Mouse (Mus musculus): Measurements from ENCODE around the gene Lyrm7.

- TF ChIP-seq CTCF (conservative IDR thresholded peaks at IDR 0.05; ENCODE audit: low read length) (no peak), POU5F1 (IDR thresholded peaks at IDR 0.05; ENCODE audit: borderline replicate concordance, low read length) (no peak)
These were observed 33.9 kb upstream of the Lyrm7 start for GRCm38 (mm10) chr11:54894589-54894988.

All from E14TG2a.4 (cell line).